Mouse (Mus musculus): Measurements from ENCODE around the gene Prkci.
A peak's percentile ranks its signal among the peaks of the same experiment; 100 is the strongest.

- no peak for TF ChIP-seq CTCF (IDR thresholded peaks at IDR 0.05)
- 0 out of 2 replicates have a peak, but pooled peaks have one; percentile 31 for TF ChIP-seq EP300 (IDR thresholded peaks at IDR 0.05)
Measured at GRCm38 (mm10) chr3:31095491-31096154, 100.1 kb downstream of the Prkci start.

All from lung, postnatal 0 days (tissue).